Mouse (Mus musculus) T-helper 2 cell (primary cell): Measurements from ENCODE around the gene Kcne2.

ENCODE experiments used
- in situ Hi-C: fragments of 300-600 bp; cut with MboI, MseI; formaldehyde crosslinking; loops from one replicate; pipeline ENCODE4 v1.15.1; 2025; ENCODE audit warnings: high pct_unique_total_duplicates

Kcne2 gene

DNA sequence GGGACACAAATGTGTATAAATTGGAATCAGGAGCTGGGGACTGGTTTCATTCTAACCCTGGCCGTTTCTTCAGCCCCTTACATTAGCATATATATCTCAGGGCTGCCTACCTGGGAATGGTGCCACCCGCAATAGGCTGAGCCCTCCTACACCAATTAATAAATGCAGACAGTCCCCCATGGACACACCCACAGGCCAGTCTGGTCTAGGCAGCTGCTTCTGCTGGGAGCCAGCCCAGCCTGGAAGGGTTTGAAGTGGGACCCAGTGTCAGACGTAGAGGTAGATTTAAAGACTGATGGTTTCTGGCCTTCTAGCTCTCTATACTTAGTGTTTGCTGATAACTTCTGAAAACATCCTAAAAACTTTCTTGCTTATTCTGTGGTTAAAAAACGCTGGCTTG lies 16.9 kb downstream of the Kcne2 start:
- in situ Hi-C loops = no loop called here

DNA sequence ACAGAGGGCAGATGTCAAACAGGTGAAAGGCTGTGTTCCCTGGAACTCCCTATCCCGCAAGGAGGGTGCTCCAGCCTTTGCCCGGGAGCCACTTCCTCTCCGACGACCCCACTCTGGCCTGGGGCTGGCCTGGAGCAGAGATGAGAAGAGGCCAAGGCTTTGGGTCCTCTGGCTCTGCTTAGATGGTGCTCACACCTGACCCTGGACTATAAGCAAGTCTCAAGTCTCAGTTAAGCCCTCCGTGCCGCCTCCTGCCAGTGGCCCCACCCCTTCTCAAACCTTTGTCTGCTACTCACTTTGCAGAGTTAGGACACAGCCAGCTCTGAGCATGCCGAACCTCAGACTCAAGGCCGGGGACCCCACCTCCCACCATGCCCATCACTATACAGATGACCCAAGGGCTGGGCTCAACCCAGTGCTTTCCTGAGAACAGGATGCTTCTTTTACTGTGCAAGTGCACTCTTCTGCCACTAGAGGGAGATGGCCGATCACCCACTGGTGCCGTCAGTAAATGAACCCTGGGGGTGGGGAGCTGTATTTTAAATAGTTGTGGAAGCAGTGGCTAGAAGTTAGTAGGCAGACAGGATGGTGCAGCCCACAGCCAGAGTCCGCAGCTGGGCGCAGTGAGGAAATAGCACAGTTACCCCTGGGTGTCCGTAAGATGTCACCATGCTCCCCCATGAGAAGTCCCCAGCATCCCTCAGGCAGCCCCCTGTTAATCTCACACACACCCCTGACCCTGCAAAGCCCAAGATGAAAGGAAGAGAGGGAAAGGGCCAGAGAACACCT lies 22.0 kb downstream of the Kcne2 start:
- in situ Hi-C loops = no loop called here

DNA sequence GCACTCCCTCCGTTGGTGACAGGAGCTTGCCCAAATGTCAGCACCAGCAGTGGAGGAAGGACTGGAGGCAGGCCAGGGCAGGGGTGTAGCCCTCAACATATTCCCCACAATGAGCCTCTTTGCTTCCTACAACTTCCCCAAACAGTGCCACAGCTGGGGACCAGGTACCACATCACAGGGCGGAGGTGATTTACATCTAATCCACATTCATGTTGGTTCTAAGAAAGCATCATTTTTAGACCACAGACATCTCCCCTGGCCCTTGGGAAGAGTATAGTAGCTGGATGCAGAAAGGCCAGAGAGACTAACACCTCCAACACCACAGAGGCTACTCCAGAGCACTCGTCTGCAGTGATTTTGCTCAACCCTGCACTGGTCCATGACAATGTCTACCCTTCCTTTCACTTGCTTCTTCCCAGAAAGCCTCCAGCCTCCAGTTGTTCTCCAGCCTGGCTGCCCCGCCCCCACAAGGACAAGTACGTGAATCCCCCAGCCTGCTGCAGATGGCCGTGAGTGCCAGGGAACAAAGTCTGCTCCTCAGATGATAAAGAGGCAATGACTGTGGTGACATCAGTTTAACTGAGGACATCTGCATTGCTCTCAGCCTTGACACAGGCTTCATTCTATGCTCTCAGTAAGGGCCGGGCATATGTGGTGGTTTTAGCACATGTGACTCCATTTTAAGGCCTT lies 24.0 kb downstream of the Kcne2 start:
- in situ Hi-C loops = no loop called here

DNA sequence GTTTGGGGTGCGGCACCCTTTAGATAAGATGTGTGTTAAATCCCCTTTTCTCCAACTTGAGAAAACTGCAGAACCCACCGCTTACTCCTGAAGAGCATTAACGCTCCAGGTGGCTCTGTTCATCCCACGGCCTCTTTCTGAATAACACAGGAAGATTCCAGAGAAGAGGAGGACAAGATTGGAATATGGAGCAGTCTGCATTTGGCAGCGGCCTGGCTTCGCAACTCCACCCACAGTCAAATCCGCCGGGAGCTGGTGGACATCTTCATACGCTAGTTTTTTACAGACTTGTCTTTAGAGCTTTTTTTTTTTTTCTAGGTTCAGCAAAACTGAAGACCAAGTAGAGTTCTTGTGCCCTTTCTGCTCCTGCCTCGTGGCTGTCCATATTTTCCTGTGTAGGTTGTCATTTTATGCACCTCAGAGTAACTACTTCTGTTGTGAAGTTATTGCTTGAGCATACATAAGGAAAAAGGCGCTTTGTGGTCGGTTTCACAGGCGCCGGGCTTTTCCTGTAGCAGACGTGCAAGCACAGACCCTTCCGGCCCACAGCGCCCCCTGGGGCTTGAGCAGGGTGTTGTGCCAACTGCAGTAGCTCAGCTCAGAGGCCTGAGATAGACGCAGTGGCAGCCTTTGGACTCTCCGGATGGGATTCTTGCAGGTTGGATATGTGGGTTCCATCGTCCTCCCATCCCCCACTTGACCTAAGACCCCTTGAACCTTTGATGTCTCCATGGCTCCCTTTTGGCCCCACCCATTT lies 27.3 kb downstream of the Kcne2 start:
- in situ Hi-C loops = no loop called here

DNA sequence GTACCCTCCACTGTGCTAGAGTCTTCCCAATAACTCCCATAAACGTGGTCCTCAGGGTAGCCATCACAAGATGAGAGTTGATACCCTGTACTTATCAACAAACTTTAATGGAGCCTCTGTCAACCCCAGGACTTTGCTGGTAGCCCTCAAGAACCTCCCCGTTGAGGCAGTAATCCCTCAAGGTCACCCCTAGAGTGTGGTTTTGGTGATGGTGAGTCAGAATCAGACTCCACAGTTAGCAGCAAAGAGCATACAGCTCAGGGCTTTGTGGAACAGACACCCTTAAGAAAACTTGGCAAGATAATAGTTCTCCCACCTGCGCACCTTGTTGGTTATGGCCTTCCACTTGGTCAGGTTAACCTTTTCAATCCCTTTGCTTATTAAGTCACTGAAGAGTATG lies 28.2 kb downstream of the Kcne2 start:
- in situ Hi-C loops = no loop called here

DNA sequence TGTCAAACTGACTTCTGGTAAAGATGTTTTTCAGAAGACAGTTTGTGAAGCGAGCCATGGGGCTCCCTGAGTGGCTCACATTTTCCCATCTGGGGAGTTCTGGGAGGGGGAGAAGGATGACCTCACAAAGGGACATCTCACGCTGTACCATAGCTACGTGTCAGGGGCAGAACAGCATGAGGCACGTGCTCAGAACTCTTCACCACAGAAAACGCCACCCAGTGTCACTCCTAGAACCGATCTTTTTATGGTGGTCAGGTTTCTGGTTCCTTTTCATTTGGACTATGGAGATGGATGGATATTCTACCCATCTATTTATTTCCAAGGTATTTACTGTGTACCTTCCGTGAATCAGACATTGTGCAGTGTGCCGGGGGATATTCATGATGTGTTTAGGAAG lies 29.2 kb downstream of the Kcne2 start, which contains the start of gene Fam243:
Gene Fam243, minus strand, starts transcription at position 101 of the 400 bp plus-strand sequence.
- in situ Hi-C loops = no loop called here

DNA sequence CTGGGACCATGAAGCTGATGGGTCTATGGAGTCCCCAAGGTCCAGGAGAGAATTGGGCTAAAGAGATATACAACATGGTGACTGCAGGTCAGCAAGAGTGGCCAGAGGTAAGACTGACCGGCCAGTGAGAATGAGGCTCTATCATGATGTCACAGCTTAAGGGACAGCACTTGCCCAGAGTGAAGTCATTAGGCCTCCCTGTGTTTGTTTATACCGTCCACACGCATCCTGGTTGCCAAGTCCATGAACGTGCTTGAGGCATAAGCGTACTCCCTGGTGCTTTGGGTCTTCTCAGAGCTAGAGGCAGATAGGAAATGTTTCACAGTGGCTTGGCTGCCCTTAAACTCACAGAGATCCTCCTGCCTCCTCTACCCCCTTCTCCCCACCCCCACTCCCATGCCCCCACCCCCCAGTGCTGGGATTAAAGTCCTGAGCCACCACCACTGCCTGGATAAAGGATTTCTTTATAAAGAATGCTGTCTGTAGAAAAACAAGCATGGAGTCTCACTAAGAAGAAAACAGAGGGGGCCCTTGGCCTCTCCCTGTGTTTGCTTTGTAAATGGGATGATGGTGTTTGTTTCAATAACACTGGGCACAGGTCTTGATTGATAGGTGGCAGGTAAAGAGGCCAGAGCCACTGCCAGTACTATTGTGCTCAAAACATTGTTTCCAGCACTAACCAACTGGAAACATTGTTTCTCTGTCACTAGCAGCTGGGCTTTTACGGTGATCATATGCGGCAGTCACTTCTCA lies 32.3 kb downstream of the Kcne2 start:
- in situ Hi-C loops = no loop called here

DNA sequence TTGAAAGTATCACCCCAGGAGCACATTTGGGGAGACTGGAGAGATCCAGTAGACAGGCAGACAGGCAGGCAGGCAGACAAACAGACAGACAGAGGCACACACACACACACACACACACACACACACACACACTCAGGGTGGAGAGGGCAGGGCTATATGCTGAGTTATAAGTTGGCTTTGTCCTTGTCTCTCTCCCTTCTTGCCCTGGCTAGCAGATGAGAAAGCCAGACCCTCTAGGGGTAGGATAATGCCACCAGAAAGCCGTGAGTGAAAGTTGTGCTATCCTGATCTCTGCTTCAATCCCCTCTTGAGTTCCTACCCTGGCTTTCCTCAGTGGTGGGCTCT lies 32.8 kb downstream of the Kcne2 start:
- in situ Hi-C loops = no loop called here

DNA sequence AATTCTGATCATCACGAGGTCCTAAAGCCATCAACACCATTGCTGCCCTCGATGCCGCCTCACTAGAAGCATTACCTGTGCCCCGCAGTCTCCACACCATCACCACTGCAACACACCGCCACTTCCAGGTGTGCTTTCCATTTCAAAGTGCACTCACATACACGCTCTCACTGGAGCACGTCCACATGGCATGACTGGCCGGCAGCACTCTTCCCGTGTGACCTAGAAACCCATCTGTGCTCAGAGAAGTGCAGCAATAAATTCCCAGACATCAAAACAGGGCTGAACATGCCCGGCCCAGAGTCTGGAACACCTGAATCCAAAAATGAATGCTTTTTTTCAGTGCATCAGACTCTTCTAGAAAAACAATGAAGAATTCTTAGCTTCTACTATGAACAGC lies 35.7 kb downstream of the Kcne2 start:
- in situ Hi-C loops = no loop called here

DNA sequence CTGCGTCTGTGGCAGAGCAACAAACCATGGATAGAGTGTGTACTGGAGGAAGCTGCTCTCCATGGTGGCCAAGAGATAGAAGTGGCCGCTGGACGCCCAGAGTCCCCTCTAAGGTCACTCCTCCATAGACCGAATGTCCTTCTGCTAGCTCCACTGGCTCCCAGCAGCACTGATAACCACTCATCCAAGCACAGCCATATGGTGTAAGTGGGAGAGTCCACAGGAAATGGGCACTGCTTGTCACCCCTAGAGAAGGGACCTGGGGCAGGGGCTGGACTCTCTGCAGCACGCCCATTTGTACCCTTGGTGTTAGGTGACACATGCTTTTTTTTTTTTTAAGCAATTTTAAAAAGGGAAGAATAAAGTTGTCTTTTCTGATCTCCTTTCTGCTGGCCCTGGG lies 38.8 kb downstream of the Kcne2 start:
- in situ Hi-C loops = no loop called here

DNA sequence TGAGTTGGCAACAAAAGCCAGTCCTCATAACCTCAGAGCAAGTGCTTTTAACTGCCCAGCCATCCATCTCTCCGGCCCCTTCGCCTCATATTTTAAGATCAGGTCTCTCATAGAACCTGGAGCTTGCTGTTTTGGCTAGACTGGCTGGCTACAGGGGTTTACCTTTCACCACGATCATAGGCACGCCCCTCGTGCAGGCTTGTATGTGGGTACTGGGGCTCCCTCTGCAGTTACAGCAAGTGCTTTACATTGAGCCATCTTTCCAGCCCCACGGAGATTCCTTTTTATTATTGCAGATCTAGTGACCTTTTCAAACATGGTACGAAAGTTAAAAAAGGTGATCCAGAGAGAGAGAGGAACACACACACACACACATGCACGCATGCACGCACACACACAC lies 42.4 kb downstream of the Kcne2 start:
- in situ Hi-C loops = no loop called here

DNA sequence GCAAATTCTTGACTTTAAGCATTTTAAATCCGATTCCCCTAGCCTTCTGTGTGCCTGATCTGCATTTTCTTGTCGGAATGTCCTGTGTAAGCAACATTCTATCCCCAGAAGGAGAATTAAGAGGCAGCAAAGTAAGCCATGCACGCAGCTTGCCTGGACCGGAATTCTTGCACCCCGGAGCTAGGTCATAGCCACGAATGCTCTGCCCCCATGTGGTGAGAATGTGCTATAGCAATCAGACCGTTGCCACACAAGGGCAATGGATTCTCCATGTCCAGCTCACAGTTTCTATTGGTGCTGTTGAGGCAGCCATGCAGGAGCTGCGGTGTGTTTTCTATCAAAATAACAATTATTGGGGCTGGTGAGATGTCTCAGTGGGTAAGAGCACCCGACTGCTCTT lies 44.1 kb downstream of the Kcne2 start:
- in situ Hi-C loops = no loop called here

DNA sequence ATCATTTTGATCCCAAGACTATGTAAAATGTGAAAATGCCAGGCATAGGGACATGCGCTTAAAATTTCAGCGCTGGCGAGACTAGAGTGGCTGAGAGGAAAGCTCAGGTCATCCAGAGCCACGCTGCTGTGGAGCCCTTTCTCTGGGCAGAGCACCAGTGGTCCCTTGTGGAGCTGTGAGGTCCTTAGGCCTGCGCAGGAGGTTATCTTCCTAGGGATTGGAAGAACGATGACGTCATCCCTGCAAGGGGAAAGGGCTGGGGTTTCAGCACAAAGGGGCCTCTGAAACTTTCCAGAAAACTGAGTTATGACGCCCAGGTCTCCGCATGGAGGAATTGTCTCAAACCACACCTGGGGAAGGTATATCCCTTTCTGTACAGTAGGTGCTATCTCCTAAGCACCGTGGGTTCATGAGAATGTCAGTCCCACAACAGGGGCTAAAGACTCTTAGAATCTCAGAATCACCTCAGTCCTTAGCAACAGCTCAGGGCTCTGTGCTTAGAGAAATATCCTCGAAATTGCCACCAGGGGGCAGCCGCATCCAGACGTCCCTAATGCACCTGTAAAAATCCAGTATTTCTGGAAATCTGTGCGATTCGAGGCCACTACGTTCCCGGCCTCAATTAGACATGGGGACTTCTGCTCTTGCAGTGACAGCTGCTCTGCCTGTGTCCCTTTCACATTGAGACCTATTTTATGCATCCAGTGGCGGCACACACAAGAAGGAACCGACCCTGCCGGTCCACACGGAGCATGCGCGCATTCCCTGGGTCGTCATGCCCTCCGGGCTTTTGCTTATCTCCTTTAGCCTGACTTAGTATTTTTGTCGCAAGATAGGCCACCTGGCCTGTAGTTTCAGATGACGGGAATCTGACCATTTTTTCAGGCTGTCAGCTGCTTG lies 48.7 kb downstream of the Kcne2 start:
- in situ Hi-C loops = no loop called here

DNA sequence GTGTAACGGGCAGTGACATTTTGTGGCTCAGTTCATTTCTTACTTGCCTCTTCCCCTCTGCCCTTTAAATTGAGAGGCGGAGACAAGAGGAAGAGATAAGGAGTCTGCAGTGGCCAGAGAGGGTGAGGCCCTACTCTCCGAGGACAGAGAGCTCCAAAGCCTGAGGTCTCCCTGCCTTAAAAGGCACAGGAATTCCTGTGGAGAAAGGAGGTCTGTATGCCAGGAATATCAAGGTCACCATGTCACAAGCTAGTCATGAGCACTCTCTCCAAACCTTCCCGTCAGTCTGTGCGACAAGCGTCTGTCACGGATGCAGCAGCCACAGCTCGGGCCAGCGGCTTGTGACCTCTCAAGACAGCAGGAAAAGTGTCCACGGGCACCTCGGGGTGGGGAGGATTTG lies 53.0 kb downstream of the Kcne2 start:
- in situ Hi-C loops = no loop called here

DNA sequence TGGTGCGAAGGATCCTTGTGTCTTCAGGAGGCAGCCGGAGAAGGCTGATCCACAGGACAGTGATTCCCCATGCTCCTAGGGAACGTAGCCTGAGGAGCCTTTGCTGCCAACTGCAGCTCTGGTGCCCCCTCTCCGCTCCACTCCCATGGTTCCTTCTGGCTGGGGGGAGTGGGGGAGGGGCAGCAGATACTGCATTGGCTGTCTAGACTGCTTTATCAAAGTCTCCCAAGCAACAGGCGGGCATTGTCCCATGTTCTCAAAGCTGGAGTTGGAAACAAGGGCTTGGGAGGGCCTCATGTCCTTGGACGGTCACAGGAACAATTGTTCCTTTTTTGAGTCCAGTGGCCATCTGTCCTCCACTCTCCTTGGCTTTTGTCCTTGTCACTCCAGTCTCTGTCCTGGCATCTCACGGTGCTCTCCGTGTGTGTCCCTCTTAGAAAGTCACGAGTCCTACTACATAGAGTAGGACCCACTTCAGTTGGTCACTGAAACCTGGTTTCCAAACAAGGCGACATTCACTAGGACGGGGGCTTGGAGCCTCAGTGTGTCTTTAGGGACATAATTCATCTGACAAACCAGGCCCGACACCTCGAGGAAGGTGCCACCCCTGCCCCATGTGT lies 54.2 kb downstream of the Kcne2 start:
- in situ Hi-C loops = no loop called here
